Mouse (Mus musculus) G1E (cell line): ENCODE measurements around the gene Rnf227. TPM values are rescaled to one million over a fixed set of nuclear protein-coding genes. Genes with fewer than 3 reads are reported as not detected.

Experiments
- ATAC-seq: 2 replicates; pipeline ENCODE4 v1.8.0; 2016; ENCODE audit warnings: mild to moderate bottlenecking; ENCODE audit not compliant: insufficient number of reproducible peaks, poor library complexity, low FRiP score, severe bottlenecking; ENCODE audit errors: extremely low read depth
- DNase-seq: peaks from one replicate; pipeline ENCODE4 v3.0.0; 2012; ENCODE audit warnings: low spot score
- H3K27me3 ChIP-seq: 2 replicates; pipeline ENCODE4 v1.6.1; 2012; ENCODE audit warnings: mild to moderate bottlenecking, low read length, inconsistent platforms; ENCODE audit not compliant: insufficient read depth
- H3K36me3 ChIP-seq: replicated peaks from 2 replicates; pipeline ENCODE3; 2012; ENCODE audit warnings: mild to moderate bottlenecking, inconsistent platforms
- H3K4me1 ChIP-seq: 2 replicates; pipeline ENCODE4 v1.6.1; 2012; ENCODE audit warnings: low read depth, low read length, inconsistent platforms, mixed read lengths; ENCODE audit not compliant: insufficient read depth
- H3K4me3 ChIP-seq: 2 replicates; pipeline ENCODE4 v1.5.1; 2012; ENCODE audit warnings: low read depth, mild to moderate bottlenecking, inconsistent platforms, low read length, moderate library complexity, mixed read lengths
- H3K9me3 ChIP-seq: replicated peaks from 2 replicates; pipeline ENCODE4 v1.6.1; 2012; ENCODE audit warnings: inconsistent platforms
- CTCF ChIP-seq: IDR thresholded peaks from 2 replicates; pipeline ENCODE4 v1.5.1; 2012; ENCODE audit warnings: low read depth, low read length, inconsistent platforms, mixed read lengths
- GATA1 ChIP-seq: IDR thresholded peaks from 2 replicates; pipeline ENCODE4 v1.6.1; 2012; ENCODE audit warnings: borderline replicate concordance, low read length, inconsistent platforms, mixed read lengths
- GATA2 ChIP-seq: IDR thresholded peaks from 2 replicates; pipeline ENCODE4 v1.6.1; 2012; ENCODE audit warnings: low read depth, low read length, inconsistent platforms, borderline replicate concordance
- POLR2AphosphoS5 ChIP-seq: IDR thresholded peaks from 2 replicates; pipeline ENCODE4 v1.6.1; 2012; ENCODE audit warnings: low read depth, low read length, inconsistent platforms; ENCODE audit not compliant: insufficient replicate concordance
- TAL1 ChIP-seq: conservative IDR thresholded peaks from 2 replicates; pipeline ENCODE4 v1.6.1; 2012; ENCODE audit warnings: low read depth, low read length, inconsistent platforms, mixed read lengths
- polyA plus RNA-seq: library from polyadenylated mRNA; stranded (reverse); fragments of >175 nt; gene quantifications from 2 replicates; pipeline ENCODE4 v1.2.3, GENCODE M21; 2012
- total RNA-seq, 2 experiments: library from RNA; stranded (forward) in 1 of 2; stranded (reverse) in 1 of 2; fragments of 200-1000 nt in 1 of 2; fragments of >200 nt in 1 of 2; fragmentation: Nextera tagmentation in 1 of 2; gene quantifications; 2 replicates each; pipeline ENCODE4 v1.2.3; 2014 to 2017

The Rnf227 gene
- total and polyA plus RNA-seq, 3 experiments, result 0.11 TPM; not detected in 2

DNA sequence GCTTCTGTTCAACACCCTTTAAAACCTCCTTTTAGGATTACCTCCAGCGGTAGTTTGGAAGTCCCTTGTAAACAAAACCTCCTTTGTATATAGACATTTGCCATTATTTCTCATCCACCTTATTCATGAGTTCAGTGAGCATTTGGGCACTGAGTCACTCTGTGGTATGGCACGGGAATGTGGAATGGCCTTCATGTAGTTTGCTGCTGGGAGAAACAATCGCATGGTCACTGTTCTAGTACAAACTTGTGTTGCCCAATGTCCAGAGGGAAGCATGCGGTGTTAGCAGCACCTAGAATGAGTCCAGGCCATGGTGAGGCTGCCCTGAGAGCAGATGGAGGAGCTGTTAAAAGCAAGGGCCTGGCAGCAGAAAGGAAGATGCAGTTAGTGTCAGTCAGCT lies 5.5 kb upstream of the Rnf227 start:
- no peak for DNase-seq
- ATAC-seq, result no peak
- peaks cover 22% of the 10 kb centered on the region for H3K4me1 ChIP-seq
- peaks cover 3% of the 10 kb centered on the region for H3K36me3 ChIP-seq
- TF ChIP-seq CTCF (no peak), POLR2AphosphoS5 (no peak), TAL1 (no peak), GATA2 (no peak), GATA1 (no peak)
- H3K27me3 ChIP-seq, result peaks cover 23% of the 10 kb centered on the region
- 0 out of 2 replicates have a peak, but pooled peaks cover 3% of the 10 kb centered on the region for H3K9me3 ChIP-seq
- no peak overlapping the region for H3K4me3 ChIP-seq

DNA sequence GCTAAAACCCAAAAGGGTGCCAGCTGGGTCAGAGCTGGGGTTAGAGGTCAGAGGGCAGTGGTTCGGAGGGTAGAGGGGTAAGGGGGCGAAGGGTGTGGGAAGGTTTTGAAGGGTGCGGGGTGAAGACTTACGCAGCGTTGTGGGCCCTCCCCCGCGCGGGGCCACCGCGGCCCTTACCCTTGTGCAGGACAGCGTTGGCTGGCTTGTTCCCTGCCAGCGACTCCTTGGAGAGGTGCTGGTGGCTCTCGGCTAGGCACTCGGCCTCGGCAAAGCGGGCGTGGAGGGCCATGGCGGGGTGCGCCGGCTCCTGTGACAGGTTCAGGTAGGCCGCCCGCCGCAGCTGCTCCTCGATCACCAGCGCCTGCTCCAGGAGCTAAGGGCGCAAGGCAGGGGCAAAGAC lies 6.2 kb downstream of the Rnf227 start:
- H3K27me3 ChIP-seq, result no peaks in the 10 kb centered on the region
- no peak for ATAC-seq
- no peak overlapping the region for H3K4me3 ChIP-seq

DNA sequence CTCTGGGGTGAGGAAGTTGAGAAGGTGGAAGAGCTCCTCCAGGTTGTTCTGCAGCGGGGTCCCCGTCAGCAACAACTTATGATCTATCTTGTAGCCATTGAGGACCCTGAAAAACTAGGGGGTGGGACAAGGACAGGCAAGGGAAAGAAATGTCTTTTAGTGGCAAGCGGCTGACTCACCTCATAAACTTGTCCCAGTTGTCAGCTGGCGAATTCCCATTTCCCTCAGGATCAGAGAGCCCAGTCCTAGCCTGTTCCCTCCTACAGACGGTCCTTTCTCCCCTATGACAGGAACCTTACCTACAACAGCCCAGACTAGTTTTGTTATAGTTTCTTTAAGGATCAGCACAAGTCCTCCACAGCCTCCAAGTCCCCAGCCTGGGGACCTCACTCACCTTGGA lies 16.3 kb downstream of the Rnf227 start:
- Histone ChIP-seq H3K27me3 (no peaks in the 10 kb centered on the region), H3K36me3 (peaks cover 100% of the 10 kb centered on the region), H3K4me3 (no peak overlapping the region), H3K4me1 (peaks cover 3% of the 10 kb centered on the region; the same call in 1 of the 2 replicates), H3K9me3 (no peaks in the 10 kb centered on the region)
- no peak for ATAC-seq
- no peak for TF ChIP-seq CTCF
- no peak for TF ChIP-seq GATA1
- no peak for TF ChIP-seq GATA2
- TF ChIP-seq POLR2AphosphoS5, result no peak
- no peak for TF ChIP-seq TAL1
- no peak for DNase-seq

More for the DNA sequence above, 6.2 kb downstream of the Rnf227 start:
- H3K36me3 ChIP-seq, result peaks cover 88% of the 10 kb centered on the region
- no peak for TF ChIP-seq POLR2AphosphoS5
- no peak for TF ChIP-seq GATA1
- no peak for TF ChIP-seq GATA2
- no peak for TF ChIP-seq TAL1
- TF ChIP-seq CTCF, result no peak
- H3K4me1 ChIP-seq, result no peaks in the 10 kb centered on the region
- DNase-seq, result no peak
- H3K9me3 ChIP-seq, result no peaks in the 10 kb centered on the region

DNA sequence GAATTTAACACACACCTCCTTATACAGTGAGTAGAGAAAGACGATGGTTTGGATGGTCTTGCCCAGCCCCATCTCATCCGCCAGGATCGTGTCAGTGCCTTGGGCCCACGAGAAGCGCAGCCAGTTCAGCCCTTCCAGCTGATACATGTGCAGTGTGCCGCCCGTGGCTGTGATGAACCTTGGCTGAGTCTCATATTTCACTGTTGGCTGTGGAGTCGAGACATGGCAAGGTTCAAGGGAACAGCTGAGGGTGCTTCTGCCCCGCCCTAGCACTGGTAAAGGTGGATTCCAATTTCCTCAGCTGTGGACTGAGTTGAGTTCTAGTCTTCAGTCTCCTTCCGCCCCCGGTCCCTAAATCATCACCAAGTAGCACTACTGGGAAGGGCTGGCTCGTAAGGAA lies 17.4 kb downstream of the Rnf227 start:
- H3K4me3 ChIP-seq, result no peak overlapping the region
- peaks cover 3% of the 10 kb centered on the region; the same call in 1 of the 2 replicates for H3K4me1 ChIP-seq
- no peaks in the 10 kb centered on the region for H3K9me3 ChIP-seq
- peaks cover 100% of the 10 kb centered on the region for H3K36me3 ChIP-seq
- no peak for DNase-seq
- TF ChIP-seq TAL1, result no peak
- TF ChIP-seq CTCF, result no peak
- no peak for TF ChIP-seq GATA1
- no peak for TF ChIP-seq GATA2
- H3K27me3 ChIP-seq, result no peaks in the 10 kb centered on the region
- ATAC-seq, result no peak

DNA sequence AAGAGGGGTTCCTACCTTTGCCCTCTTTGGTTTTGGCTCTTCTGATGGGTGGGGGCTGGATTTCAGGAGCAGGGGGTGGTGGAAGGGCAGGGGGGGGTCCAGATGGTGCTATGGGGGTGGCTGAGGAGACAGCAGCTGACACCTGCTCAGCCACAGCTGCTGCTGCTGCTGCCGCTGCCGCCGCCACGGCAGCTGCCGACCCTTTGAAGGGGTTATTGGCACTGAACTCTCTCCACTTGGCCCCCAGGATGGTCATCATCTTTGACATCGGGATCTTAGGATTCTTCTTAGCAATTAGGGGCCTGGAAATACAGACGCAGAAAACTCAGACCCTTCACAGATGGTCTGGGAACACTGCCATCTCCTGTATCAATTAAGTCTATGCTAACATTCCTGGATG lies 21.8 kb downstream of the Rnf227 start:
- Histone ChIP-seq H3K4me1 (peaks cover 27% of the 10 kb centered on the region), H3K27me3 (no peaks in the 10 kb centered on the region), H3K4me3 (no peak overlapping the region), H3K9me3 (no peaks in the 10 kb centered on the region), H3K36me3 (peaks cover 89% of the 10 kb centered on the region)
- DNase-seq, result no peak
- no peak for ATAC-seq
- TF ChIP-seq POLR2AphosphoS5 (no peak), TAL1 (no peak), GATA1 (no peak), GATA2 (no peak), CTCF (no peak)

DNA sequence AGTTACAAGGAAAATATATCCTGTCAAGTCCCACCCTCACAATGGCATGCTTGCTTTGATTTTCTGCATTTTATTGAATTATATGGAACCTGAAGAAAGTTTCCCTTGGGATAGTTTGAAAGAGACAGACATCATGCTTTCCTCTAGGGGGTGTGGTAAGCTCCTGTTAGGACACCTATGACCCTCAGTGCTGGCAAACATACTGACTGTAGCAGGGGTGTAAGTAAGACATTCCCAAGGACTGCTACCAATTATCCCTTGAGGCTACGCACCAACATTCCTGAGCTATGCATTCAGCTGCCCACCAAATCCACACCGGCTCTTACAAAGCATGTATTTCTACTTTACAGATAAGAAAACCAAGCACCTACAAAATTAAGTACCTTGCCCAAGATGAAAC lies 22.2 kb downstream of the Rnf227 start:
- Histone ChIP-seq H3K4me1 (peaks cover 32% of the 10 kb centered on the region), H3K27me3 (no peaks in the 10 kb centered on the region), H3K36me3 (peaks cover 84% of the 10 kb centered on the region), H3K9me3 (no peaks in the 10 kb centered on the region), H3K4me3 (no peak overlapping the region)
- TF ChIP-seq CTCF (no peak), TAL1 (no peak), GATA2 (no peak), GATA1 (no peak), POLR2AphosphoS5 (no peak)
- no peak for ATAC-seq
- DNase-seq, result no peak
